Mouse (Mus musculus) layer of hippocampus, adult 9-10 months (tissue): ENCODE measurements around the gene Sorl1.

ENCODE experiments used
- DNase-seq: peaks from one replicate; pipeline ENCODE4 v3.0.0; 2022; ENCODE audit warnings: low spot score

Sorl1 gene

GRCm38 (mm10) chr9:41951472-41952129 is 172.5 kb downstream of the Sorl1 start:
- no peak for DNase-seq

GRCm38 (mm10) chr9:41950991-41951451 is 173.1 kb downstream of the Sorl1 start:
- peak; percentile 80 for DNase-seq

DNA sequence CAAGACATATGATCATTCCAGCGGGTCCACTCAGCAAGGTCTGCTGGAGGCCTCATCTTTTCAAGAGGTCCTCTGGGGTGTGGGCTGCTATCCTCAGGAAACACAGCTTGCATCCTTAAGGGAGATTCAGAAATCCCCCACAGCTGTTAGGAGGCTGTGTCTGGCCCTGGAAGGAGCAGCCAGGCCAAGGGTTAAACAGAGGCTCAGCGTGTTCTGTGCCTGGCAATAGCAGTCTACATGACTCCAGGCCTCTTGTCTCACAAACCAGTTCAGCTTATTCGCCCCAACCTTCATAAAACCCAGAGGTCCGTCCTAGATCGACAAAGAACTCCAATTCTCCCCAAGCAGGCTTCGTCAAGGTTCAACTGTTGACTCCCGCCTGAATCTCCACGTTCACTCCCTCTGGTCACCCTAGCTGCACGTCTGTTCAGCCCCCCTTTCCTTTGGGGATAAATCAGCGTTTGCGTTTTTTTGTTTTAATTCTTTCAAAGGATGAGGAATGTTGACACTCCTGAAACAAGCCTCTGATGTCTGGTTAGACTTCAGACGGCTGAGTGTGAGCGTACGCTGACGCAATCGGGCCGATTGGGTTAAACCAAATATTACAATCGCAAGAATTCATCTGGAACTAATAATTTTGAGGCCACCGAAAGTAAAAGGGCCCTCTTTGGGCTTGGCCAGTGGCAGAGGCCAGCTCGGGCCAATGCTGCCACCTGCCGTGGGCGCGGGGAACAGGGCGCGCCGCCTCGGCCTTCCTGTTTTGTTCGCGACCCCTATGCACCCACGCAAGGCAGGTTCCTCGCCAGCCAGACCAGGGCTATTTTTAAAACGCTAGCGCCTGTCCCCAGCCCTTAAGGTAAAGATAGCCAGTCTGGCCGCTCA is 173.7 kb downstream of the Sorl1 start:
- DNase-seq, result peak; percentile 82

DNA sequence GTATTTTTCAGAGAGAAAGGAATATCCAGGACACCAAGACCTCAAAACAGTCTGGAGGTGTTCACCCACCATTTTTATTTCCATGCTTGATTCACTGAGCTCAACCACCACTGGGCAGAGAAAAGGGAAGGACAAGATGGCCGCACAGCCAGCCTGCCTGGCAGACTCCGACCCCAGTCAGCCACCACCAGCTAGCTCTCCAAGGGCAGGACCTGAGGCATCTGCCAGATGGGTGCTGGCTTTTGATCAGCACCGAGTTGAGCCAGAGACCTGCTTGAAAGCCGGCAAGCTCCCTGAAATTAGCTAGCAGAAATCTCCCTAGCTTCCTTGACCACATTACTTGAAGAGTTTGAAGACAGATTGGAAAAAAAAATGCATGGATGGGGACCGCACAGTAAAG is 174.6 kb downstream of the Sorl1 start:
- DNase-seq, result no peak

DNA sequence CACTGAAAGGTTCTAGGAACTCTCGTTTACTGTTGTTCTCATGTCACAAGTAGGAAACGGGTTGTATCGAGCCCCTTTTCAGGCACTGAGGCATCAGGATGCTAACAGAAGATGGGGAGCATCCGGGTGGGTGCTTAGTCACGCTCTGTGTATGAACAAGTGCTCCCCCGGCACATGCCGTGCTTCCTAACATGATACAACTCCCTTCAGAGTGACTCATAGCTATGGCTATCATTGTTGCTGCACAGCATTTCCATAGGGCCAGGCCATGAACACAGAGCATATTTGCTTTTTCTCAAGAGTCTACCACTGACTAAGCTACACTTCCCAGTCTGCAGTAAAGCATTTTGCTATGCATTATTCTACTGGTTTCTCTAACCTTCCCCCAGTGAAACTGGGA is 179.1 kb downstream of the Sorl1 start:
- no peak for DNase-seq

GRCm38 (mm10) chr9:41942970-41943635 is 181.0 kb downstream of the Sorl1 start:
- DNase-seq, result no peak

DNA sequence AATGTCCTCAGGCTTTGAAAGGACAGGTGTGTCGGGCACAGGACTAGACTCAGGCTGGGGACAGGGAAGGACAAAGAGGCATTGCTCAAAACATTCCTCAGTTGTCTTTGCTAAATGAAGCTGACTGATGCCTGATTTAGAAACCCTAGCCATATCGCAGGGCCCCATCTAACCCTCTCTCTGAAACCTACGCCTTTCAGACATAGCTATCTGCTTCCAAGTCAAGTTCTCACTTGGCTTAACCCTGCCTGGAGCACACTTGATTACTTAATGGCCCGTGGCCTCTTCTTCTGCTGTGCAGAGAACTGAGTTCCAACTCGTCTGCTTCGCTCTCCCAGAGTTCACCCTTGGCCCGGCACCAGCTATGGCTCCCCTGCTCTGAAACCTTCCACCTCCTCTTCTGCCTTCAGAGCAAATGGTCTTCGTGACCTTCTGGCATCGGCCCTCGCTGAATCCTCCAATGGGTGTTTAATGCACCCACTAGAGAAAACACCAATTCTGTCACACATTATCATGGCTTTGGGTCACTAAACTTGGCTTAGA is 183.7 kb downstream of the Sorl1 start:
- no peak for DNase-seq

DNA sequence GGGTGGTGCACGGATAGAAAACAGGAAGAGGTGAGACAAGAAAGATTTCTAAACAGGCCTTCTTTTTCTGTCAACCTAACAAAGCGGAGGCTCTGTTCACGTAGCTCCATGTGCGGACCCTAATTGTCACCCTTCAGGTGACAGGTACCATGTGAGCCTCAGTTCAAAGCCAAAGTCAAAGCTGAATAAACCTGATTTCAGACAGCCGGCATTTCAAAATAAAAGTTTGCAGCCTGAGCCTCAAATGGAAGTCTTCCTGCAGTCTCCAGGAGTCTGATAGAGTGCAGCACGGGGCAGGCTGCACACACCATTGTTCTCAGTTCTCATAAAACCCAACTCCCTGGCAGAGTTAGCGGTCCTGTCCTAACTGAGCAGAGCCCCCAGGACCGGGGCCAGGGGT is 185.6 kb downstream of the Sorl1 start:
- no peak for DNase-seq

GRCm38 (mm10) chr9:41937967-41938348 is 186.1 kb downstream of the Sorl1 start:
- DNase-seq, result no peak

DNA sequence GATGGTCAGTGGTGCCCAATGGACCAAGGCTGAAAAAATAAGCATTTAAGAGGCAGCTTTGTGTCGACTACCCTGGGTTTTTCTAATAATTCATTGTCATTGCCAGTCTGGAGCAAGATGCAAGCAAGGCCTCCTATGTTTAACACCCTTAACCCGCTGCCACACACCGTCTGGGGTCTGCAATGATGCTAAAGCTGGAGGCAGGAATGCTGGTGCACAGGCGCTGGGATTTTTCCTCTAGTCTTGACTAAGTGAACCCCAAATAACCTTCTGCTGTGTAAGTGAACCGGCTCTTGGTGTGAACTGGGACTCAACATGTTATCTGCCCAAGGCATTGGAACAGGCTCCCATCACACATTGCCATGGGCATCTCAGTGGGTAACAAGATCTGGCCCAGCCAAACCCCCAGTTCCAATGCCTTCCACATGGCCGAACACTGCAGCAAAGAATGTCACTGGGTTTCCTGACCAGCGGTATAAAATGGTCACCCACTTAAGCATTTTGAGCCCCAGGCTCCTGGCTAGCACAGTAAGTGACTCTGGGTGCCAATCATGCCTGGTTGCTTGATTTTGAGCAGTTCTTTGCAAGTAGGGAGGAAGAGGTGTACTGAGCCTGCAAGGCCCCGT is 186.6 kb downstream of the Sorl1 start:
- no peak for DNase-seq

GRCm38 (mm10) chr9:41936598-41936997 is 187.5 kb downstream of the Sorl1 start:
- DNase-seq, result no peak

GRCm38 (mm10) chr9:41935979-41936378 is 188.1 kb downstream of the Sorl1 start:
- no peak for DNase-seq

DNA sequence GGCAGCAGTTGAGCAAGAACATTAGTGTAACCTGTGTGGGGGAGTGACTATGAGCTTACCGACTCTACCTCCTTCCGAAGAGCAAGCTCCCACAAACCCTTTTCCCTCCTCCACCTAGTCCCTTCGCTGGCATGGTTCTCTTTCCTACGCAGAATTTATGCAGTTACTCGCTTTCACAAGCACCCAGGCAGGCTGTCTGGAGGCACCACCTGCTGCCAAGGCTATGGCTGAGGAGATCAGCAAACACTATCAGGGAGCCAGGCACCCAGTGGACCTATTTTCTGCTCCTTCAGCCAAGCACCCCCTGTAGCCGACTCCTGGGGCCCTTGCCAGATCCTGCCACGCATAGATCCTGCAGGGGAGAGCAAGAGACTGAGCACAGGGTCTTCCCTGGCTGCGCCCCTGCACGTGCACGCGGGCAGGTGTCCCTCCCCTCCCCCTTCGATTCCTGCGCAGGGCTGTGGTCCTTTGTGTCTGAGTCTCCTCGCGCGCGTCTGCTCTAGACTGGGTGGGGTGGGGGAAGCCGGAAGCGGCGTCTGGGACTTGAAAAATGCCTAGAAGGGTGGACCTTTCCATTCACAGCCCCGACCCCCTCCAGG is 188.6 kb downstream of the Sorl1 start:
- DNase-seq, result no peak

DNA sequence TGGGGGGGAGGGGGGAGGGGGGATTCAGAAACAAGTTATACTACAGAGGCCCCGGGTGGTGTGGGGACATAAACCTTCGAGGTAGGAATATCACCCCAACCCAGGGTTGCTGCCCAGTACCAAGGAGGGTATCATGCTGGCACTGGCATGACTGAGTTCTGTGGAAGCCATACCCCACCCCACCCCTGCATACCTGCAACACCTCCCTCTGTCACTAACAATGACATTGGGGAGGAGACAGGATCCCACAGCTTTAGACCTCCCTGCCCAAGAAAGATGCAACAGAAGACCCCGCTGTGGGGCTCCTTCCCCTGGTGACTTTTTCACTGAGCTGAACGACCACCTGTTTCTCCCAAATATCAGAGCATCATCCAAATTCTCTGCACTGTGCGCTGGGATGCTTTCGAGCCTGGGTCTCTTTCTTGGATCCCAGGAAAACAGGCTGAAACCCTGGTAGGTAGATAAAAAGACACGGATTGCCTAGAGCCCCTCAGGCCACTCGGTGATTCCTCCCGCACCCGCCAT is 189.2 kb downstream of the Sorl1 start:
- DNase-seq, result no peak

DNA sequence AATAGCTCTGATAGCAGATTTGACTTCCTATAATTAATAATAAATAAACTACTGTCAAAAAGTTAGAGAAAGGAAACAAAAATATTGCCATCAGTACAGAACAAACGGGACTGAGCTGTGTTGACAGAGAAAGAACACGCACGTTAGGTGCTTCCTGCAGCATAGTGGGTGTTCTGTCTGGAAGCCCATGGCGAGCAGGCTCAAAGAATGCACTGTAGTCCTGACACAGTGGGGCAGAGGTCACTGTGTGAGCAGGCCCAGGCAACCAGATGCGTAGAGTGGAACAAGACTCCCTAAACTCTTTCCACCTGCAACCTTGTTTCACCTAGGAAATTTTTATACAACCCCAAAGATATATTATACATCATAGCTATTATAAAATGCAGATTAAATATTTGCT is 194.1 kb downstream of the Sorl1 start:
- no peak for DNase-seq

GRCm38 (mm10) chr9:41925721-41926120 is 198.4 kb downstream of the Sorl1 start:
- DNase-seq, result no peak

GRCm38 (mm10) chr9:41924140-41924539 is 200.0 kb downstream of the Sorl1 start:
- DNase-seq, result no peak

DNA sequence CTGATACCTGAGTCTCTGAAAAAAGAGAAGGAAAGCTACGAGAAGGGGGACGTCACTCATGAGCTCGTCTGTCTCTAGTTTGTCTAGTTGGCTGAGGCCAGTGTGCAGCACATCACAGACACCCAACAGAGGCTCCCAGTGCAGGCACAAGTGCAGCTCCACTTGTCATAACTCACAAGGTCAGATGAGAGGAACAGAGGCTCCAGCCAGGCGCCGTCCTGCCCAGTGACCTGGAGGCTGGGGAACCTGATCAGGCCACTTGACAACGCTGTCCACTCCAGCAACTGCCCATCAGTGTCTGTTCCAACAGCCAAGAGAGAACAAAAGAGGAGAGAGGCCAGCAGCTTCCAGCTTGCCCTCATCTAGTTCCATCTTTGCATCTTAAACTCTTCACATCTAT is 201.7 kb downstream of the Sorl1 start:
- DNase-seq, result no peak

DNA sequence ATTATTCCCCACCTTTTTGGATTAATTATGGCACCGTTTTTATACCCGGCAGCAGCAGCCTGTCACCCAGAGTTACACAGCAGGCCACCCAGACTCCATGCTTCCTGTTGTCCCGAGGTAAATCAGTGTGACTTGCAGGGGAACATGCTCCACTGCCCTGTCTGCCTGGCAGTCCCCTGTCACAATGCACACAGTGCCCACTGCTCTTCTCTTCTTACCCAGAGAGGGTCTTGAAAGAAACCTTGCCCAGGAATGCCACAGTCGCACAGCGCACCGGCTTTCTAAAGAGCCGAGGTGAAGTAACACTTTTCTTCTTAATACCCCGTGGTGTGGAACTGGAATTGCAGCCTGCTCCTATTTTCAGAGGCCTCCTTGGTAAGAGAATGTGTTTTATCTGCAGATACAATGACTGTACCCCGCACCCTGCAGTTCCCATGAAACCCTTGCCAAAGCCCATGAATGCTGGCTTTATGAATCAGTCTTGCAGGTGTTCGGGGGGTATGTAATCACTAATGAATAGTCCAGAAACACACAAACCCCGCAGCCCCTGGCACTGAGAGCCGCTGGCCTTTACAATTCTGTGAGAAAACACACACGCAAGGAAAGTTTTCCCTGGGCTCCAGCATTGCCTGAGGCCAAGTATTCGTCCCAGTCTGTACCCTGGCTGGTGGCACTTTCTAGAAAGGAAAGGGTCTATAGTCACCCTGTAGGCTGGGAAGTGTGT is 205.3 kb downstream of the Sorl1 start:
- no peak for DNase-seq

GRCm38 (mm10) chr9:41918155-41918554 is 205.9 kb downstream of the Sorl1 start:
- DNase-seq, result no peak

GRCm38 (mm10) chr9:41915571-41915970 is 208.5 kb downstream of the Sorl1 start:
- no peak for DNase-seq
